Mouse (Mus musculus) forebrain, embryonic 12.5 days (tissue): ENCODE results near the gene Gipc1. TPM values are rescaled to one million over a fixed set of nuclear protein-coding genes. Genes with fewer than 3 reads are reported as not detected.

ENCODE experiments used
- ATAC-seq: fragments of 200-750 bp; cut with Nextera tagmentation; 2 replicates; pipeline ENCODE4 v1.8.0; 2017; ENCODE audit warnings: moderate TSS enrichment; ENCODE audit not compliant: low FRiP score
- H3K27ac ChIP-seq: fragments of 300-500 bp; sonication (generic); 2 replicates; pipeline ENCODE4 v1.5.1; 2016; ENCODE audit warnings: mild to moderate bottlenecking
- H3K27me3 ChIP-seq: fragments of 300-500 bp; sonication (generic); 2 replicates; pipeline ENCODE4 v1.6.1; 2016; ENCODE audit warnings: mild to moderate bottlenecking
- H3K36me3 ChIP-seq: fragments of 300-500 bp; sonication (generic); replicated peaks from 2 replicates; pipeline ENCODE4 v1.6.1; 2016; ENCODE audit warnings: mild to moderate bottlenecking
- H3K4me1 ChIP-seq: fragments of 300-500 bp; sonication (generic); 2 replicates; pipeline ENCODE4 v1.6.1; 2016
- H3K4me2 ChIP-seq: fragments of 300-500 bp; sonication (generic); 2 replicates; pipeline ENCODE4 v1.6.1; 2016; ENCODE audit warnings: mild to moderate bottlenecking, moderate library complexity
- H3K4me3 ChIP-seq: fragments of 300-500 bp; sonication (generic); replicated peaks from 2 replicates; pipeline ENCODE4 v1.5.1; 2016; ENCODE audit warnings: mild to moderate bottlenecking
- H3K9ac ChIP-seq: fragments of 300-500 bp; sonication (generic); 2 replicates; pipeline ENCODE4 v1.6.1; 2016; ENCODE audit warnings: mild to moderate bottlenecking
- H3K9me3 ChIP-seq: fragments of 300-500 bp; sonication (generic); 2 replicates; pipeline ENCODE4 v1.6.1; 2016
- WGBS: fragments of 180-500 bp; shearing (Covaris S2); methylation state at CpG from one replicate; pipeline ENCODE4 v1.1.7; 2016; 5-methylcytosine and 5-hydroxymethylcytosine counted together
- polyA plus RNA-seq: library from polyadenylated mRNA; unstranded; fragments of >200 nt; fragmentation: Nextera tagmentation; extraction: Ambion mirVana; gene quantifications from 2 replicates; pipeline ENCODE4 v1.2.1, GENCODE M21; 2016

Gipc1 gene
- polyA plus RNA-seq, 1 experiment from 2014 or later = 214 TPM

GRCm38 (mm10) chr8:83652744-83653661 is 526 bp downstream of the Gipc1 start:
- peaks cover 21% of the 10 kb centered on the region for H3K36me3 ChIP-seq
- ATAC-seq = no peak
- H3K27ac ChIP-seq = peak overlapping the region; percentile 69
- 0 out of 2 replicates have a peak, but pooled peaks cover 2% of the 10 kb centered on the region for H3K9me3 ChIP-seq
- H3K4me1 ChIP-seq = peaks cover 22% of the 10 kb centered on the region
- H3K4me2 ChIP-seq = peak overlapping the region; percentile 96
- H3K27me3 ChIP-seq = no peaks in the 10 kb centered on the region
- H3K4me3 ChIP-seq = peak overlapping the region; percentile 90
- H3K9ac ChIP-seq = peak overlapping the region; percentile 90
- WGBS = 2% methylated on average over 45 of the region's 46 CpGs

DNA sequence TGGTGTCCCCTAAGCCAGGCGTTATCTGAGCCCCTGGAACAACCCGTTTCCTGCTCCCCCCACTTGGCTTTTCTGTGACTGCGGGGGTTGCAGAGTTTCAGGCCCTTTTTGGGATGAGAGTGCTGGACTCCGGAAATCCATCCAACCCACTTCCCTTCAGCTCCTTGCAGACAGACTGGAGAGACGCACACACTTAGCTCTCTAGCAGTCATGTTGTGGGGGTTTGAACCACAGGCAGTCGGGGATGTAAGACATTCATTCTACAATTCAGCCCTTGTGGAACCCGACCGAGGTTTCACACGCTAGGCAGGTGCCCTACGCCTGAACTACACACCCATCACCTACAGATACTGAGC is 1.2 kb downstream of the Gipc1 start:
- no peaks in the 10 kb centered on the region for H3K27me3 ChIP-seq
- H3K36me3 ChIP-seq = peaks cover 22% of the 10 kb centered on the region
- H3K4me1 ChIP-seq = peaks cover 24% of the 10 kb centered on the region
- no peak for ATAC-seq
- 41% methylated on average over 10 of the region's 10 CpGs for WGBS
- H3K27ac ChIP-seq = peak overlapping the region; percentile 63; the same call in 1 of the 2 replicates
- peak overlapping the region; percentile 90 for H3K4me3 ChIP-seq
- H3K9me3 ChIP-seq = no peaks in the 10 kb centered on the region
- peak overlapping the region; percentile 96 for H3K4me2 ChIP-seq
- peak overlapping the region; percentile 90 for H3K9ac ChIP-seq

GRCm38 (mm10) chr8:83654725-83655124 is 2.2 kb downstream of the Gipc1 start:
- Histone ChIP-seq H3K4me3 (no peak overlapping the region), H3K4me1 (peaks cover 26% of the 10 kb centered on the region), H3K9me3 (no peaks in the 10 kb centered on the region), H3K27ac (no peak overlapping the region), H3K36me3 (peaks cover 22% of the 10 kb centered on the region), H3K9ac (no peak overlapping the region), H3K4me2 (no peak overlapping the region), H3K27me3 (no peaks in the 10 kb centered on the region)
- 97% methylated on average over 6 of the region's 6 CpGs for WGBS
- ATAC-seq = no peak

GRCm38 (mm10) chr8:83656043-83656442 is 3.6 kb downstream of the Gipc1 start:
- H3K4me1 ChIP-seq = peaks cover 39% of the 10 kb centered on the region
- H3K4me2 ChIP-seq = no peak overlapping the region
- no peak for ATAC-seq
- H3K36me3 ChIP-seq = peaks cover 22% of the 10 kb centered on the region
- H3K4me3 ChIP-seq = no peak overlapping the region
- H3K27me3 ChIP-seq = no peaks in the 10 kb centered on the region
- H3K9me3 ChIP-seq = no peaks in the 10 kb centered on the region
- H3K27ac ChIP-seq = no peak overlapping the region
- 92% methylated on average over 9 of the region's 9 CpGs for WGBS
- H3K9ac ChIP-seq = no peak overlapping the region

- no peak overlapping the region for H3K4me2 ChIP-seq
- peaks cover 22% of the 10 kb centered on the region for H3K36me3 ChIP-seq
- H3K4me3 ChIP-seq = no peak overlapping the region
- H3K9me3 ChIP-seq = no peaks in the 10 kb centered on the region
- 81% methylated on average over 13 of the region's 13 CpGs for whole genome bisulfite sequencing
- no peak for ATAC-seq
- no peak overlapping the region for H3K27ac ChIP-seq
- H3K4me1 ChIP-seq = peaks cover 45% of the 10 kb centered on the region
- H3K27me3 ChIP-seq = no peaks in the 10 kb centered on the region
- H3K9ac ChIP-seq = no peak overlapping the region
Observed at GRCm38 (mm10) chr8:83656484-83657246, 4.2 kb downstream of the Gipc1 start.

DNA sequence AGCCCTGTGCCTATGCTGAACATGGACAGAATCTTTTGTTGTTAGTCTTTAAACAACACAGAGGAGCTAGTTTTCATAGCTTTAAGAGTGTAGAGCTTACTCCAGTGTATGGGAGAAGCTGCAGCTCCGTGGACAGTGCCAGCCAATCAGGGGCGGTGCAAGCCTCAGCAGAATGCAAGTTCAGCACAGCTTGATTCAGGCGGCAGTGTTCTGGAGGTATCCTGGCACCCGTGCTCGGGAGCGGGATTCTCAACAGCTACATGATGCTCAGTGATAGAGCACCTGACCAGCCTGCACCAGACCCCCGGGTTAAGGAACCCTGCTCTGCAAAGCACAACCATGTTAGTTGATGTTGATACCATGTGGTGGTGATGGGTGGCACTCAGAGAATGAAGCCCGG is 8.1 kb downstream of the Gipc1 start:
- Histone ChIP-seq H3K4me3 (no peak overlapping the region), H3K36me3 (peaks cover 36% of the 10 kb centered on the region), H3K27me3 (no peaks in the 10 kb centered on the region), H3K4me2 (peak overlapping the region; percentile 29), H3K9me3 (no peaks in the 10 kb centered on the region), H3K9ac (peak overlapping the region; percentile 33; the same call in 1 of the 2 replicates), H3K4me1 (peaks cover 36% of the 10 kb centered on the region), H3K27ac (0 out of 2 replicates have a peak overlapping the region, but pooled peaks have one; percentile 0)
- WGBS = 12% methylated on average over 8 of the region's 8 CpGs
- peak; percentile 24; the same call in 1 of the 2 replicates for ATAC-seq

DNA sequence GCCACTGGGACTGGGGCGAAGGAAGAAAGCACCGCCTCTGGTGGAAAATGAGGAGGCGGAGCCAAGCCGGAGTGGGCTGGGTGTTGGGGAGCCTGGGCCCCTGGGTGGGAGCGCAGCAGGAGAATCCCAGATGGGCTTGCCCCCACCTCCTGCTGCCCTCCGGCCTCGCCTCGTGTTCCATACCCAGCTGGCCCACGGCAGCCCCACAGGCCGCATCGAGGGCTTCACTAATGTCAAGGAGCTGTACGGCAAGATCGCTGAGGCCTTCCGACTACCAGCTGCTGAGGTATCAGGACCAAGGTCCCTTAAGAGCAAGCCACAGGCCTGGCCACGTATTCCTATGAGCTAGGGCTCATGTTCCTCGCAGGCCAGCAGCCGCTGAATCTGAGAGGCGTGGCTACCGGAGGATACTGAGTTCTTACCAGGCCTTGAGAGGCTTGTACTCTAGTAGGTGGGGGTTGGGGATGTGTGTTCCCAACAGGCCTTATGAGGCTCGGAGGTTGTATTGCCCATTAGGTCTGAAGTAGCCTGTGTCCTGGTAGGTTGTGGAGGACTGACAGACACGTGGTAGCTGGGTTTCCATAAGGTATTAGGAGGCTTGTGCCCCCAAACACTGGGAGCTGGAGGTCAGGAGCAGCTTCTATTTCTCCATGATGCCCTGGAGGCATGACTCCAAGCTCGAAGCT is 8.7 kb downstream of the Gipc1 start:
- 19% methylated on average over 22 of the region's 22 CpGs for WGBS
- H3K9ac ChIP-seq = peak overlapping the region; percentile 33; the same call in 1 of the 2 replicates
- 0 out of 2 replicates have a peak overlapping the region, but pooled peaks have one; percentile 0 for H3K27ac ChIP-seq
- H3K9me3 ChIP-seq = no peaks in the 10 kb centered on the region
- peak overlapping the region; percentile 29 for H3K4me2 ChIP-seq
- peaks cover 36% of the 10 kb centered on the region for H3K4me1 ChIP-seq
- 0 out of 2 replicates have a peak, but pooled peaks have one; percentile 8 for ATAC-seq
- H3K36me3 ChIP-seq = peaks cover 32% of the 10 kb centered on the region
- H3K4me3 ChIP-seq = no peak overlapping the region
- no peaks in the 10 kb centered on the region for H3K27me3 ChIP-seq

DNA sequence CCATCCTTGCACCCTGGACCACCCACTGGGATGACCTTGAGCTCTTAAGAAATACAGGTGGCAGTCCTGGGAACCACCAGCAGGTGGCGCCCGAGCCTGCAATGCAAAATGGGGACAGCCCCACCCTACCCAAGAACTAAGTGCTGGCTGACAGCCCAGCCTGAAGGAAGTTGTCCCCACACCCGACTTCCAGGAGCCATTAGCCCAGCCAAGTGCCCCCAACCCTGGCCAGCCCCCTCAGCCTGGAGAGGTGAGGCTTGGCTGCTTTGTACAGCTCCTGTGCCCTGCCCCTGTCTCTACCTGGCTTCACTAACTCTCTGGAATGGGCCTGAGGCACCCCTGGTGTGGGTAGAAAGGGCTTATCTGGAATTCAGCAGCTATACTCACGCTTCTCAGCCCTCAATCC is 9.9 kb downstream of the Gipc1 start:
- H3K4me1 ChIP-seq = peaks cover 45% of the 10 kb centered on the region
- H3K9ac ChIP-seq = no peak overlapping the region
- H3K9me3 ChIP-seq = no peaks in the 10 kb centered on the region
- no peak overlapping the region for H3K4me3 ChIP-seq
- 13% methylated on average over 4 of the region's 4 CpGs for WGBS
- 0 out of 2 replicates have a peak overlapping the region, but pooled peaks have one; percentile 33 for H3K27ac ChIP-seq
- peaks cover 2% of the 10 kb centered on the region; the same call in 1 of the 2 replicates for H3K27me3 ChIP-seq
- no peak overlapping the region for H3K4me2 ChIP-seq
- H3K36me3 ChIP-seq = peaks cover 28% of the 10 kb centered on the region
- ATAC-seq = peak; percentile 44; the same call in 1 of the 2 replicates

DNA sequence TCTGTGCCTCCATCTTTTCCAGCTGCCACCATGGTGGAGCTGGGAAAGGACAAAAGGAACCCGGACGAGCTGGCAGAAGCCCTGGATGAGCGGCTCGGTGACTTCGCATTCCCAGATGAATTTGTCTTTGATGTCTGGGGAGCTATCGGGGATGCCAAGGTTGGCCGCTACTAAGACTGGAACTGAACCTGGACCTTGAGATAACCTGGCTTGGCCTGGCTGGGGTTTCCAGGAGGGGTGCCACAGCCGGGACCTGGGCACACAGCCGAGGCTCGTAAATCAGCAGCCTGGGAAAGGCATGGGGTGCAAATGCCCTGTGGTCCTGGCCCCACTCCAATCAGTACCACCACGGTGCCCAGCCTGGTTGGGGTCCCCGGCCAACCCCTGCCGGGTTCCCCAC is 11.6 kb downstream of the Gipc1 start:
- Histone ChIP-seq H3K9me3 (no peaks in the 10 kb centered on the region), H3K4me3 (no peak overlapping the region), H3K9ac (no peak overlapping the region), H3K36me3 (peaks cover 21% of the 10 kb centered on the region), H3K27ac (no peak overlapping the region), H3K4me1 (peaks cover 56% of the 10 kb centered on the region), H3K4me2 (no peak overlapping the region), H3K27me3 (peaks cover 12% of the 10 kb centered on the region)
- no peak for ATAC-seq
- 90% methylated on average over 13 of the region's 13 CpGs for WGBS

GRCm38 (mm10) chr8:83664931-83665625 is 12.6 kb downstream of the Gipc1 start:
- Histone ChIP-seq H3K4me2 (no peak overlapping the region), H3K9ac (no peak overlapping the region), H3K4me1 (peaks cover 52% of the 10 kb centered on the region), H3K27ac (0 out of 2 replicates have a peak overlapping the region, but pooled peaks have one; percentile 25), H3K4me3 (no peak overlapping the region), H3K36me3 (peaks cover 25% of the 10 kb centered on the region), H3K27me3 (peaks cover 12% of the 10 kb centered on the region), H3K9me3 (no peaks in the 10 kb centered on the region)
- WGBS = 34% methylated on average over 2 of the region's 2 CpGs
- no peak for ATAC-seq
